Mouse (Mus musculus): ENCODE data around the gene Grb10.

The Grb10 gene

GRCm38 (mm10) chr11:12038470-12038985, at the start of gene Grb10:
Gene Grb10 (minus strand): TSS chr11:12038683.
- no peak for DNase-seq (ENCODE audit: low read depth)

DNA sequence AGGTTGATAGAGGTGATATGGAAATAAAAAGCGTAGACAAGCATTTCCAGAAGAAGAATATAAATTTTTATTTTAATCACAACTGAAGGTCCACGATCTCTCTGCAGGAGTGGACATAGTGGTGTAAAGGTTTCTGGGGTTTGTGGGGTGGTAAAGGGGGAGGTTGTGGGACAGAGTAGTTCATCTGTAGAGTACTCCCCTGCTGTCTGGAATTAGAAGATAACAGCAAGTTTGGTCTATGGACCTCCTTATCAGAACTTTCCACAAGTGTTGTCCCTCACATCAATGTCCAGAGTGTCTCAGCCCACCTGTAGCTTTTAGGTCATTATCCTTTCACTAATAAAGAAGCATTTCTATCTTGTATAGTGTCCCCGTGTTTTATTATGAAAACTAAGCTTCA, 43.2 kb upstream of the Grb10 start:
- no peak for DNase-seq (ENCODE audit: low read depth)

GRCm38 (mm10) chr11:12079231-12079630, 40.7 kb upstream of the Grb10 start:
- DNase-seq (ENCODE audit: low read depth) = no peak

DNA sequence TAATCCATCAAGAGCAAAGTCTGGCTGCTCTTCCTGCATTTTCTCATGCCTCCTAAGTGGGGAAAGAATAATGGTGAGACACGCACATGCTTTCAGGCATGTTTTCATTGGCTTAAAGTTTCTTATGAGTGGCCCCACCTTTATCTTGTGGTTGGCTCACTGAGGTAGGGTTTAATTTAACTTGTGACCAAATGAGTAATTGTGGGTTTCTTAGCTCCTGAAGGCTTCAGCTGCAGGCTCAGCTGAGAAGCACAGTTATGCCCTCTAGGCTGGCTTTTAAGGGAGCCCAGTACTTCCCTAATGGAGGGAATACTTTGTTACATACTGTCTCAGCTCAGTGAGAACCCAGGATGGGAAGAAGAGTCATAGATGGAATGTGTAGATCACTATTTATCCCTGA, 37.0 kb upstream of the Grb10 start:
- no peak for DNase-seq (ENCODE audit: low read depth)

DNA sequence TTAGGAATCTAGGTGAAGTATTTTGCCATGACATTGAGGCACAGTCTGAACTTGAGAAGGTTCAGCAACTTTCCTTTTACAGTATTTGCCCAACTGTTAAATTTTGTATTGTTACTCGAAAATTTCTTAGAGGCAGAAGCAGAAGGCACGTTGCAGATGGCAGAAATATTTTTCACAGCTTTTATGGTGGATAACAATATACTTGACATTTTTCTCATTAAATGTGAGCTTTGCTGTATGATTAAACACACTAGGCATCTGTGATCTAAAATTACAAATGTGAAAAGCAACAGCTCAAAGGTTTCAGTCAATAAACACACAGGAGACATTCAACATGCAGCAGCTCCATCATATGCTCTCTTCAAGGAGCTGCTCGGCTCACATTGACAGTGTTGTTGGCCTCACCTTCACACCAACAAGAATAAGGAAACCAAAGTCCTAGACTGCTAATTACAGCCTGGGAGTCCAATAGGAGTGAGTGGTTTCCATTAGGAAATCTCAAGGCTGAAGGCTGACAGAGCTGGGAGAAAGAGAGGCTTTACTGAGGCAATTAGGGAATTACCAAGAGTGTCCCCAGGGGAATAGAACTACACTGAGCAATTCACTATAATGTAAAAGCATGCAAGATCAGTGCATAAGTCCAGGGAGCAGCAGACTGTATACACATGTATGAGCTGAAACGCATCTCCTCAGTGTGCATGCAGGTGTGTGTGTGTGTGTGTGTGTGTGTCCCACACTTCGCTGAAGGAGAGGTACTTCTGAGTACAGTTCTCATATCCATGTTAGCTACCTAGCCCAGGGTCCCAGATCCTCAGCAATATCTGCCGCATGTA, 35.1 kb upstream of the Grb10 start:
- no peak for DNase-seq (ENCODE audit: low read depth)

GRCm38 (mm10) chr11:12072322-12072721, 33.8 kb upstream of the Grb10 start:
- peak; percentile 31 for DNase-seq (ENCODE audit: low read depth)

DNA sequence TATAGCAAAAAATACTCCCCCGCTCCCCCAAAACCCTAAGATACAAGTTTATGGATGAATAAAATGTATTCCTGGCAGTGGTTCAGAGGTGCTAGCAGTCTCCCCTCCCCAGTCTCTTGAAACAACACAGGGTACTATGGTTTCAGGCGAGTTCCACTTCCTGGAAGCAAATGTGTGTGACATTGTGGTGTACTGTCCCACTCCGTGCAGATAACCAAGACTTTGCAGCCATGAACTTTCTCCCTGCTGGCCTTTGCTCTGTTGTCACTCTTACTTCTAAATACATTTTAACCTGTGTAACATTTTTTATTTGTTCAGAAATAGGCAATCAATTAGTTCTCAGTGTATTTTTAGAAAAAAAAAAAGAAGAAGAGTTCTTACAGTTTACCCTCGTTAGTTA, 20.5 kb upstream of the Grb10 start:
- no peak for DNase-seq (ENCODE audit: low read depth)

- DNase-seq (ENCODE audit: low read depth) = no peak
These were observed 10.3 kb upstream of the Grb10 start for GRCm38 (mm10) chr11:12048547-12049327.

DNA sequence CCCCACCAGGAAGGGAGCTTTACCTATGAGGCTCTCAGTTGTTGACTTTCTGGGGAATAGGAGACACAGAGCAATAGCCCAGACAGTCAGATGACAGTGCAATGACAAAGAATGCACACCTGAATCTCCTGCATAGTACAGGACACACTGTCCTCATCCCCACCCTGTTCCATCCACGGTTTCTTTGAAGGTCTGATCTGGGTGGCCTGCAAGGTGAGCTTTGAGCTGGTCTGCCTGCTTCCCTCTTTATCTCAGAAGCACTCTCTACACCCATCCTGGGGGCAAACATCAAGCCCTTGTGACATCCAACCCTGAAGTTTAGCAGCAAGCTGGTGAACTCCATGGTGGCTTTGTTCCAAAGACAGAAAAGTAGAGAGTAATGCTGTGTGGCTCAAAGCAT, 9.7 kb upstream of the Grb10 start:
- no peak for DNase-seq (ENCODE audit: low read depth)

DNA sequence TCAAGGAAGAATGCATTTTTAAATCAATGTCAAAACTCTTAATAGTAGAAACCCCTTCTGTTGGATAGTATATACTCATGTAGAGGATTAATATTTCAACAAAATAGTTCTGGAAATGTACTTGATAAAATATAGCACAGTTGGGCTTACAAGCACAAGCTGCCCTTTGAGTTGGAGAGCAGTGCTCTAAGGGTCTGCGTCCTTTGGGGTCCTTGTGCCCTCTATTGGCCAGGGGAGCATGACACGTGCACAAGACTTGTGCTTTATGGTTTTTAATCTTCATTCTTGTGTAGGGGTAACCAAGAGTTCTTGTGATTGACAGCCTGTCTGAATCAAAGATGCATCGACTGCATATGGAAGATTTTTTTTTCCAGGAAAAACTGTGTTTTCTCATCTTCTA, 5.8 kb upstream of the Grb10 start:
- no peak for DNase-seq (ENCODE audit: low read depth)

GRCm38 (mm10) chr11:12041787-12042186, 3.3 kb upstream of the Grb10 start:
- no peak for DNase-seq (ENCODE audit: low read depth)

DNA sequence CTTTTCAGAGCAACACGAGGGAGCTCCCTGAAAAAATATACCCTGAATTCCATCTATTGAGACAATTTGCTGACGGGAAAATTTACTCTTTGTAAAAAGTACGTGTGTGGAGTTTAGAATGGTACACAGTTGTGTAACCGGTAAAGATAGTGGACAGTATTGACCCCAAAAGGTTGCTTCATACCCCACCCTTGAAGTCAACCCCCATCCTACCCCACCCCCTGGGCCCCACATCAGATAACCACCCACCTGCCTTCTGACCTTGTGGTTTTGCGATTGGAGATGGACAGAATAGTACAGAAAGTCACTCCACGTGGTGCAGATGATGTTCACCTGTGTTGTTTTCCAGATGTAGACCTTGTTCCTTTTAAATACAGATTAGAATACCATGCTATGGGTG, 2.9 kb upstream of the Grb10 start:
- no peak for DNase-seq (ENCODE audit: low read depth)

DNA sequence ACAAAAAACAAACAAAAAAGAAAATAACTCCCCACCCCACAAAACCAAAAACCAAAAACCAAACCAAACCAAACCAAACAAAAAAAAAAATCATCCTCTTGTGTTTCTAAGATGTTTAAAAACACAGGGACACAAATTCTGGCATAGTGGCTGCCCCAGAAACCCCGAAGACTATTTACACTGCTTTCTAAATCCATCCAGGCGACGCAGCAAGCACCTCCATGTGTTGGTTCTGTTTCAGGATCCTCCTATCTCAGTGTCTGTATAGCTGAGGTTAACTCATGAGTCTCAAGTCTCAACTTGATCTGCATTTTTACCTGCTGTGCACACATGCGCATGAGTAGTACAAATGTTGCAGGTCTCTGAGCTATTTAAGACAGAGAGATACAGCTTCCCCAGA, 1.9 kb upstream of the Grb10 start:
- DNase-seq (ENCODE audit: low read depth) = no peak

DNA sequence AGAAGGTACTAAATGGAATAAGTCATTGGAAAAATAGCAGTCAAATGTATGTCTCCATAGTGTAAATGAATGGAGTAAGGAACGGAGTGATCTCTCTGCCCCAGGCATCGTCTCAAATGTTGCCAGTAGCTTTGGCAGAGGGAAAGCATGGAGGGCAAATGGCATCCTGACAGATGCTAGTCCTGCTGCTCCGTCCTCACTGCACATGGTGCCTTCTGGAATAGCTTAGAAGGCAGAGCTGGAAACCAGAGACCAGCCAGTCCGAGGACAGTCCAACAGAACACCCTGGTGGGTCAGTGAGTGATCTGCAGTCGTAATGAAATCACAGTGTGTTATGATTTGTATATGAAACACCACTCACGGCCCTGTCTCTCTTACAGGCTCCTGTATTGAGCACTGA, 1.3 kb upstream of the Grb10 start:
- no peak for DNase-seq (ENCODE audit: low read depth)

GRCm38 (mm10) chr11:12039098-12039497, 615 bp upstream of the Grb10 start:
- no peak for DNase-seq (ENCODE audit: low read depth)

DNA sequence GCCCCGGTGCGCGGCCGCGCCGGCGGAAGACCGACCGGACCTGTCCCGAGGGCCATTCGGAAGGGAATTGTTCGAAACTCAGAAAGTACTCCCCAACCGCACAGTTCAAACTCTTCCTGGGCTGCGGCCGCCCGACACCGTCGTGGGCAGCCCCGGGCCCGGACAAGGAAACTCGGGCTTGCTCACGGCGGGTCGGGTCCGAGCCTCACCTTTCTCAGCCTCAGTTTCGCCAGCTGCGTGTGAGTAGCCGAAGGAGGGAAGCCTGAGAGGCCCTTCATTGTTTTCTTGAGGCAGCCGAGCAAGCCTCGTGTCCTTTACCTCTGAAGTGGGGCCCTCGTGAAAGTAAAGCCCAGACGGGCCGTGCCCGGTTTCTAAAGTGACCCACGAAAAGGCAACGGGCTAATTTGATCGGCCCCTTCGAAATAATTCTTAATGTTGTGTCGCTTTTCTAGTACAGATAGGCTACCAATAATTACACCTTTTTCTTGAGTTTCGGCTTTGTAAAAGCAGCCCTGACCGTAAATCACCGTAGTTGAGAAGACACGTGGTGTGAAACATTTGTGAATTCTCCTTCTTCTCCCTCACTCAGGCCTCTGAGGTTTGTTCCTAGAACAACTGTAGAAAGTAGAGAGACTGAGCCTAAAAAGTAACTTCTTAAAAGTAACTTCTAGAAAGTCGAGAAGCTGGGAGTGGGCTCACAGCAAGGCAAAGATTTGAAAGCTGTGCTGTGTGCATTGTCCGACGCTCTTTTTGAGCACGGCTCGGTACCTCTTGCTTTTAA, 604 bp downstream of the Grb10 start:
- no peak for DNase-seq (ENCODE audit: low read depth)

- DNase-seq (ENCODE audit: low read depth) = no peak
These were observed 1.3 kb downstream of the Grb10 start for GRCm38 (mm10) chr11:12037075-12037686.

- DNase-seq (ENCODE audit: low read depth) = no peak
These were observed 2.3 kb downstream of the Grb10 start for GRCm38 (mm10) chr11:12035916-12036910.

GRCm38 (mm10) chr11:12035324-12035723, 3.2 kb downstream of the Grb10 start:
- DNase-seq (ENCODE audit: low read depth) = no peak

DNA sequence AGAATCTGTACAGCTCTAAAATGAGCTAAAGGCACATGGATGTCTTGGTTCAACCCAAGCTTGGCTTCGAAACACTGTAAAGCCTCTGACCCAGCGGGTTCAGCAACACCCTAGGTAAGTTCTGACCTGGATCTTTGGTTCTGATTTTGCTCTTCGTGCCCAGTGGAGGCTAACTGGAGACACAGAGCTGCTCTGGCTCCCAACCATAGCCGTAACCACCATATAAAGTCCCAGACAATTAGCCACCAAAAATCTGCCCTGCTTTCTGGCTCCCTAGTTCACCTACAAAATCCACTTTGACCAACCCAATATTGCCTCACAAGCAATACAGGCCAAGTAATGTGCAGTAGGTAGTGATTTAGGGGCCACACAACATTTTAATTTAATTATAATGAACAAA, 3.7 kb downstream of the Grb10 start:
- no peak for DNase-seq (ENCODE audit: low read depth)

DNA sequence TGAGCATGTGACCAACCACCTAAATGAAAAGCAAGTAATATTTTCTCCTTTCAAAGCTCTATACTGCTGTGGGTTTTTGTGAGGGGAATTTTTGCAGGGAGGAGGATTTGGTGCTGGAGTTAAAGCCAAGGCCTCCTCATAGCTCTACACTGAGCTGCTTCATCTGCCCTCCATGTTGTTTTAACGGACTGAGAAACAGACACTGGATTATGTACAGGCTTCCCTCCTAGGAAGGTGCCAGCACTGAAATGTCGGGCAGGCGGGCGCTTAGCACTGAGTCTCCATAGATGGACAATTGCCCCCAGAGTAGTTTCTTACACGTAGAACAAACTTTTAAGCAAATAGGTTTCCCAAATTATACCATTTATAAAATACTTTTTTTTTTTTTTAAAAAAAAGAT, 4.1 kb downstream of the Grb10 start:
- DNase-seq (ENCODE audit: low read depth) = no peak

All from 416B (cell line).